Mouse (Mus musculus) heart, embryonic 16.5 days (tissue): ENCODE data around the gene Gm853. TPM values are rescaled to one million over a fixed set of nuclear protein-coding genes. Genes with fewer than 3 reads are reported as not detected.

Source experiments
- ATAC-seq: fragments of 200-750 bp; cut with Nextera tagmentation; replicated peaks from 2 replicates; pipeline ENCODE4 v1.8.0; 2017; ENCODE audit warnings: moderate number of reproducible peaks; ENCODE audit not compliant: insufficient read depth, low FRiP score; ENCODE audit errors: extremely low read depth
- H3K27ac ChIP-seq: fragments of 300-500 bp; sonication (generic); 2 replicates; pipeline ENCODE4 v1.5.1; 2014; ENCODE audit warnings: mild to moderate bottlenecking, low read length, control low read depth, moderate library complexity
- H3K27me3 ChIP-seq: fragments of 300-500 bp; sonication (generic); 2 replicates; pipeline ENCODE4 v1.6.1; 2014; ENCODE audit warnings: low read length, mixed read lengths; ENCODE audit not compliant: control insufficient read depth, insufficient read depth
- H3K36me3 ChIP-seq: fragments of 300-500 bp; sonication (generic); 2 replicates; pipeline ENCODE4 v1.6.1; 2014; ENCODE audit not compliant: control insufficient read depth, insufficient read depth
- H3K4me1 ChIP-seq: fragments of 300-500 bp; sonication (generic); 2 replicates; pipeline ENCODE4 v1.6.1; 2014; ENCODE audit warnings: low read length, mixed read lengths; ENCODE audit not compliant: control insufficient read depth, insufficient read depth
- H3K4me2 ChIP-seq: fragments of 300-500 bp; sonication (generic); 2 replicates; pipeline ENCODE4 v1.6.1; 2014; ENCODE audit warnings: low read depth, mild to moderate bottlenecking, control low read depth, low read length
- H3K4me3 ChIP-seq: fragments of 300-500 bp; sonication (generic); 2 replicates; pipeline ENCODE4 v1.5.1; 2014; ENCODE audit warnings: mild to moderate bottlenecking, control low read depth, low read length
- H3K9ac ChIP-seq: fragments of 300-500 bp; sonication (generic); 2 replicates; pipeline ENCODE4 v1.6.1; 2014; ENCODE audit warnings: low read length, control low read depth
- H3K9me3 ChIP-seq: fragments of 300-500 bp; sonication (generic); replicated peaks from 2 replicates; pipeline ENCODE4 v1.6.1; 2016; ENCODE audit warnings: low read length; ENCODE audit not compliant: control insufficient read depth
- WGBS: fragments of 180-500 bp; shearing (Covaris S2); extraction: QIAGEN DNeasy Blood & Tissue Kit; methylation state at CpG from one replicate; pipeline ENCODE4 v1.1.7; 2014; 5-methylcytosine and 5-hydroxymethylcytosine counted together
- polyA plus RNA-seq: library from polyadenylated mRNA; unstranded; fragments of >200 nt; fragmentation: Nextera tagmentation; extraction: Ambion mirVana; gene quantifications from 2 replicates; pipeline ENCODE4 v1.2.1, GENCODE M21; 2015

Gm853 gene
- polyA plus RNA-seq, 1 experiment from 2014 or later: not detected

DNA sequence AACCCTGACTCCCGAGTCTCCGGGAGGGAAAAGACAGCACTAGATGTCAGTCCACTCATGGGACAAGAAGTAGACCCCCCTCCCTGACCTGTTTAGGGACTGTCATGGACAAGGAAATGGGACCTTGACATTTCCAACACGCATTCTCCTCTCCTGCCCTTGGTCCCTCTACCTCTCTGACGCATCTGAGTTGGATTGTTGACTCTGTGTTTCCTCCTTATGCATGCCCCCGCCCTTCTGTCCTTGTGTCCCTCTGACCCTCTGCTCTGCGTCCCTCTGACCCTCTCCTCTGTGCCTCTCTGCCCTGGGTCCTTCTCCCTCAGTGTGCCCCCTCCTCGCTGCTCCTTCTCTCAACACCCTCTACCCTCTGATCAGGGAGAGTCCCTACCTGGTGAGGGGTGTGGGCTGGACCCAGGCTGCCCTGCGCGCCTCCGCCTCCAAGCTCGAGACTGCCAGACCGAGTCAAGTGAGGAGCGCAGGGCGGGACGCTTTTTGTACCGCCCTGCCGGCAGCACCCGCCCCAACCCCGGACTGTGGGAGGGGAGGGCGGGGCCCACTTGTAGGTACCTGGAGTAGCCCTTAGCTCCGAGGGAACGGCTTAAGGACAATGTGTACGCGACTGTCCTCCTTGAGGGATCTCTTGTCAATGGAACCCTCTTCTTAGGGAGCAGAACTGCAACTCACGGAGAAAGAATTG lies 47.7 kb downstream of the Gm853 start:
- Histone ChIP-seq H3K9me3 (no peaks in the 10 kb centered on the region), H3K4me1 (peaks cover 67% of the 10 kb centered on the region), H3K4me3 (peak overlapping the region; percentile 50), H3K27me3 (no peaks in the 10 kb centered on the region), H3K27ac (peak overlapping the region; percentile 57), H3K9ac (peak overlapping the region; percentile 72), H3K36me3 (no peaks in the 10 kb centered on the region), H3K4me2 (peak overlapping the region; percentile 66)
- ATAC-seq: peak; percentile 59
- WGBS: 4% methylated on average over 25 of the region's 25 CpGs

DNA sequence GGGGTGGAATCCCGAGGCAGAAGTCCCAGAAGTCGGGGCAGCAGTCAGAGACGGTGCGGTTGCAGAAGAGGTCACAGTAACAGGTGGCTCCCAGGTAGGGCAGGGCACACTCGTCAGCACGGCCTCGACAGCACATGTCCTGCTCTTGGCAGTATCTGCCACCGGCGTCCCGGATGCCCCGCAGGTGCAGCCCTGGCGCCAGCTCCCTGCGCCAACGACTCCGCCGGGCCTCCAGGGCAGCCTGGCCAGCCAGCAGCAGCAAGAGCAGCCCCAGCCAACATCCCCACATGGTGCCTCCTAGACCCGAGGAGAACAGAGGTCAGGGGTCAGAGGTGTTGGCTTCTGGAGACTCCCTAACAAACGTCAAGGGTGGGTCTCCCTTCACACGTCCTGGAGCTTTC lies 48.3 kb downstream of the Gm853 start:
- H3K9ac ChIP-seq: peak overlapping the region; percentile 72
- 43% methylated on average over 19 of the region's 19 CpGs for WGBS
- no peaks in the 10 kb centered on the region for H3K9me3 ChIP-seq
- peak overlapping the region; percentile 66 for H3K4me2 ChIP-seq
- H3K4me1 ChIP-seq: peaks cover 68% of the 10 kb centered on the region
- no peaks in the 10 kb centered on the region for H3K36me3 ChIP-seq
- peak overlapping the region; percentile 10; the same call in 1 of the 2 replicates for H3K27ac ChIP-seq
- H3K27me3 ChIP-seq: no peaks in the 10 kb centered on the region
- peak overlapping the region; percentile 50 for H3K4me3 ChIP-seq
- ATAC-seq: no peak

DNA sequence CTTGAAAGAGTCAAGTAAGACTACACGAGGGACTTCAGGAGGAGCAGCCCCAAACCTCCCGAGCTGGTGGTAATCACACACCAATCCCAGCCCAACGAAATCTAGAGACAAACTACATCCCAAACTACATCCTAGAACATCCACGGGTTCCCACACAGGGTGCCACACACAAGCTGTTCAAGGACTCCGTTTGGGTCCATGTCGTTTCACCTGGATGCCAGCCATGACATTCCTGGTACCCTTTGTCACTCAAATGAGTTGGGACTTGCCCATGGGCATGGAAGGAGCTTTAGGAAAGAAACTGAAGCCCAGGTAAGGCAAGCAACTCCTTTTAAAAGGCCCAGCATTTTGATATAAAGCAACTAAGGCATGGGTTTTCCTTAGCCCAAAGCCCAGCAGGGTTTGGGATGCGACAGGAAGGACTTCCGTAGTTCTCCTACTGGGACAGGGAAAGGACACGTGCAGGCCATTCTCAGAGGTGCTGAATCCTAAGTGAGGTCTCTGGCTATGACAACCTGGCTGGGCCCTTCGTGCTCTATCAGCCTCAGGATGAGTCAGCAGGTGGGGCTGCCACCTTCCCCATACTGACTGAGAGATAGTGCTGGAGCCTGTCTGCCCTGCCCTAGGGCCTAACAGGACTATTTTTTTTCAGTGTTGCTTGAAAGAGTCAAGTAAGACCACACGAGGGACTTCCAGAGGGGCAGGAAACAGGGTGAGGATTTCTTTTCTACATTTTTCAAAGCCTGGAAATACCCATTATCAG lies 49.0 kb downstream of the Gm853 start:
- no peak overlapping the region; the same call in 1 of the 2 replicates for H3K9ac ChIP-seq
- peak overlapping the region; percentile 66 for H3K4me2 ChIP-seq
- H3K27ac ChIP-seq: peak overlapping the region; percentile 88
- no peaks in the 10 kb centered on the region for H3K27me3 ChIP-seq
- H3K36me3 ChIP-seq: no peaks in the 10 kb centered on the region
- 54% methylated on average over 11 of the region's 11 CpGs for WGBS
- ATAC-seq: no peak
- H3K4me3 ChIP-seq: peak overlapping the region; percentile 50
- H3K4me1 ChIP-seq: peaks cover 74% of the 10 kb centered on the region
- H3K9me3 ChIP-seq: no peaks in the 10 kb centered on the region

DNA sequence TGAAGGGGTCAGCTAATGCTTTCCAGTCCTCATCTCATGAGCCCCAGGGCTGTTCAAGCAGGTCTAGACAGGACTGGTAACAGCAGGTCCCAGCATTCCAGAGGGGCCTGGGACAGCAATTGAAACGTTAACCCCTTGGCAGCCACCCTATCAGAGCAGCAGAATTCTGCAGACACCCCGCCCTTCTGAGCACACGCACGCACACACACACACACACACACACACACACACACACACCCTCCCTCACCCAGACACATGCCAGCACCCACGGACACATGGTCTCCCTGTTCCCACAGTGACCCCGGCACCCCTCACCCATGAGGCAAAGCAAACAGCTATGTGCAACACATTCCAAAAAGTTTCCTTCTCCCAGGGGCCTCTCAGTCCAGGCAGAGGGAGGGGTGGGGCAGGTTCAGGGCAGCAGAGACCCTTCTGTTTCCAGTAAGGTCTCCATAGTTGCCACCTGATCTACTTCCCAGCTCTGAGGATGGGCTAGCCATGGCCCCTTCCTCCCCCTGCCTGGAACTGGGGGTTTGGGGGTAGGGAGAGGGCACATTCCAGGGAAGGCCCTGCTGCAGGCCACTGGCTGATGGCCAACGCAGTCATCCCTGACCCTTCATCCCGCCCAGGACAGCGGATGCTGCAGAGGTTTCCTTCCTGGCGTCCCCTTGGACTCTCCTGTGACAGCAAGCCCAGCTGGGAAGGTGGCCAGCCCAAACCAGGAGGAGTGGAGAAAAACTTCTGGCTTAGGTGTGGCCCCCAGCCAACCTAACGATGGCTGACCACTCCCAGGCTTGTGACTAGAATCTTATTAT lies 50.0 kb downstream of the Gm853 start:
- Histone ChIP-seq H3K9me3 (no peaks in the 10 kb centered on the region), H3K27ac (peak overlapping the region; percentile 88), H3K4me2 (peak overlapping the region; percentile 66), H3K9ac (peak overlapping the region; percentile 64), H3K4me1 (peaks cover 78% of the 10 kb centered on the region), H3K4me3 (peak overlapping the region; percentile 21), H3K36me3 (no peaks in the 10 kb centered on the region), H3K27me3 (no peaks in the 10 kb centered on the region)
- 9% methylated on average over 11 of the region's 11 CpGs for WGBS
- ATAC-seq: peak; percentile 46; the same call in 1 of the 2 replicates

DNA sequence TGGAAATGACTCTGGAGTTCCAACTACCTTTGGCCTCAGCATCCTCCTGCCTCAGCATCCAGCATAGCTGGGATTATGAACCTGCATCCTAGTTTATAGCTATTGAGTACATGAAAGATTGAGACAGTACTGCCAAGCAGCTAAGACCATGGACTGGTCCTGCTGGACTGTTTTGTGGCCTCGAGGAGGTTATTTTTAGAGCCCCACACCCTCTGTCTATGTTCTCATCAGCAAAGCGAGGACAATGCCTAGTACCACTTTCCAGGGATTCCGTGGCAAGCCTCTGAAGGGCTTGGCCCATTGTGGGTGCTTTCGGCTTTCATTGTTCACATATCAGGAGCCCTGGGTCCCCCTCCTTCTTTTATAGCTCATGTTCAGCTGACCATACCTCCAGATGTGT lies 51.8 kb downstream of the Gm853 start:
- Histone ChIP-seq H3K27me3 (no peaks in the 10 kb centered on the region), H3K9me3 (no peaks in the 10 kb centered on the region), H3K4me3 (no peak overlapping the region), H3K27ac (peak overlapping the region; percentile 2), H3K36me3 (no peaks in the 10 kb centered on the region), H3K4me2 (no peak overlapping the region), H3K9ac (no peak overlapping the region), H3K4me1 (peaks cover 75% of the 10 kb centered on the region)
- 44% methylated on average over 4 of the region's 4 CpGs for WGBS
- no peak for ATAC-seq

DNA sequence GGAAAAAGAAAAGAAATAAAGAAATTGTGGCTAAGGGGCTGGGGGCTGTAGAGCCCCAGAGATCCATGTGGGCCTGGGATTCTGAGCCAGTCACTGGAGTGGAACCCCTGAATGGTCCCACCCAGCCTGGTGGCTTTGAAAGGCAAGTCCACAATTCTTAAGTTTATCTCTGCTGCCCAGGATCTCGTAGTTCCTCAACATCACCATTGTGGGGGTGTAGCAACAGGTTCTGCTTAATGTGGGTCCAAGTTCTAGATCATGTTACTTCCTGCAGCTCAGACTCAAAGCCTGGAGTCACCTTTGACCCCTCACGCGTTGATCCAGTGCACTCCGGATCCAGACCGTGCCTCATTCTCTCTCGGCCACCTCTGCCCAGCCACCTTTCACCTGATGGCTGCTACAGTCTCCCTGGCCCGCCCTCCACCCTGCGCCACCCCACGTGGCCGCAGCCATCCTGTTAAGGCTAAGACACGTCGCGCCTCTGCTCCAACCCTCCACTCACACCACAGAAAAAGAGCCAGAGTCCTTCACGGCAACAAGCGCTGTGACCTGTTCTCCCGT lies 52.7 kb downstream of the Gm853 start:
- 83% methylated on average over 16 of the region's 16 CpGs for WGBS
- Histone ChIP-seq H3K27me3 (no peaks in the 10 kb centered on the region), H3K4me1 (peaks cover 67% of the 10 kb centered on the region), H3K4me2 (no peak overlapping the region), H3K4me3 (no peak overlapping the region), H3K9me3 (no peaks in the 10 kb centered on the region), H3K27ac (peak overlapping the region; percentile 90), H3K36me3 (no peaks in the 10 kb centered on the region), H3K9ac (no peak overlapping the region)
- ATAC-seq: no peak

DNA sequence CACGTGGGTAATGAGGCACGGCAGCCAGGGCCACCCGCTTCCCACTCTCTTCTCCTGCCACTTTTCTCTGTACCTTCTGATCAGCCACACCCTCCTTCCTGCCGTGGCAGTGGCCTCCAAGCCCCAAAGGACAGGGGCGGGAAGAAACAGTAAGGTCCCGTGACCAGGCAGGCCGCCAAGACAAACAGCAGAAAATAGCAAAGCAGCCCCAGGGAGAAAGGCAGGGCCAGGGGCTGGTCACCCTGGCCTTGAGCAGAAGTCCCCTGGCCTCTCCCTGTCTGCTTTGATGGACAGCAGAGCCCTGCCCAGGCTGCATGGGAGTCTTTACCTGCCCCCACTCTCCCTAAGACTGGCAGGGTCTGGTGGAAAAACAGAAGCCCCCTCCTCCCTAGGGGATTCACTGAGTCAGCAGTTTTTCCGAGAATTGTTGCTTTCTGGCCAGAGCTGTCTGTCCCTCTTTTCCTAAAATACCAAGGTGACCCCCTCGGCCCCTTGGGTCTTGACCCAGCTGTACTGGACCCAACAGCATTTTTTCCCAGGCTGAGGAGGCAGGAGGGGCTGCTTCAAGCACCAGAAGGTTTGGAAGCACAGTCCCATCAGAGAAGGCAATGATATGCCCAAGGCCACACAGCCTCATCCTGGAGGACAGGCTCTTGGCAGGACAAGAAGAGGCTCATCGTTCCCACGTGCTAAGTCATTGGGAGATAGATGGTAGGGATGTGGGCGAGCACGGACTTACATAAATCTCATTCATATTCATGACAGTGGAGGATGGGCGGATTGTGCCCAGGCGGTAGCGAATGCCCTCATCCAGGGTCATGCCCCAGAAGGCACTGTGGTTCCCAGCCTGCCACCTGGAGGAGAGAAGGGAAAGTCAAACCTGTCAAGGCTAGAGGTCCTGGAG lies 53.7 kb downstream of the Gm853 start:
- ATAC-seq: peak; percentile 80

DNA sequence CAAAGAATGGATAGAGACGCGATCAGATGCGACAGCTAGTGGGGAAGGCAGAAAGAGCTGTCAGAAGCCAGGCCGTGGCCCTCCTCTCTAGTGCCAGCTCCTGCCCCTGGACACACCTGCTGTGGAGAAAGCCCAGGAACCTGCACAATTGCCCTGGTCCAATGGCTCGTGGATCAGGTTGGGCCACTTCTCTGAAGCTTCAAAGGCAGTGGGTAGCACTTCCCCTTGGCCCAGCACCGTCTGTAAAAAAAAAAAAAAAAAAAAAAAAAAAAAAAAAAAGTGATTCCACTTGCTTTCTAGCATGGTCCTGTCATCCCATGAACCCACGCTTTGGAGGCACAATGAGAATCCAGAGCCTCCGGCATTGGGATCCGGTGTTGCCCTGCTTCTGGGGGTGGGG lies 54.4 kb downstream of the Gm853 start:
- Histone ChIP-seq H3K27ac (peak overlapping the region; percentile 90), H3K9me3 (no peaks in the 10 kb centered on the region), H3K4me3 (no peak overlapping the region; the same call in 1 of the 2 replicates), H3K9ac (peak overlapping the region; percentile 62), H3K4me1 (peaks cover 67% of the 10 kb centered on the region), H3K27me3 (no peaks in the 10 kb centered on the region), H3K4me2 (peak overlapping the region; percentile 59), H3K36me3 (no peaks in the 10 kb centered on the region)
- 30% methylated on average over 9 of the region's 9 CpGs for WGBS
- 0 out of 2 replicates have a peak, but pooled peaks have one; percentile 0 for ATAC-seq

More for the DNA sequence above, 53.7 kb downstream of the Gm853 start:
- Histone ChIP-seq H3K9ac (peak overlapping the region; percentile 62), H3K4me3 (no peak overlapping the region; the same call in 1 of the 2 replicates), H3K36me3 (no peaks in the 10 kb centered on the region), H3K9me3 (no peaks in the 10 kb centered on the region), H3K4me1 (peaks cover 66% of the 10 kb centered on the region), H3K27me3 (no peaks in the 10 kb centered on the region), H3K27ac (peak overlapping the region; percentile 90), H3K4me2 (peak overlapping the region; percentile 59)
- 34% methylated on average over 16 of the region's 16 CpGs for WGBS
